Mouse (Mus musculus) embryonic stem cell, embryonic (primary cell): ENCODE results near the gene Dirc2.

ENCODE experiments used
- CTCF ChIA-PET, 4 experiments: fragments of 300-600 bp in 2 of 4; fragments of 350-600 bp in 2 of 4; sonication (Branson Sonifier 250); formaldehyde crosslinking; loops; one replicate each; lab custom pipeline; 2022; ENCODE audit warnings: inconsistent platforms in 2 of 4; lab: Charles Lee
- POLR2A ChIA-PET, 4 experiments: fragments of 300-600 bp in 2 of 4; fragments of 350-600 bp in 2 of 4; sonication (Branson Sonifier 250); formaldehyde crosslinking; loops; one replicate each; lab custom pipeline; 2022; ENCODE audit warnings: antibody characterized with exemption in 4 of 4, inconsistent platforms in 1 of 4; lab: Charles Lee

The Dirc2 gene

DNA sequence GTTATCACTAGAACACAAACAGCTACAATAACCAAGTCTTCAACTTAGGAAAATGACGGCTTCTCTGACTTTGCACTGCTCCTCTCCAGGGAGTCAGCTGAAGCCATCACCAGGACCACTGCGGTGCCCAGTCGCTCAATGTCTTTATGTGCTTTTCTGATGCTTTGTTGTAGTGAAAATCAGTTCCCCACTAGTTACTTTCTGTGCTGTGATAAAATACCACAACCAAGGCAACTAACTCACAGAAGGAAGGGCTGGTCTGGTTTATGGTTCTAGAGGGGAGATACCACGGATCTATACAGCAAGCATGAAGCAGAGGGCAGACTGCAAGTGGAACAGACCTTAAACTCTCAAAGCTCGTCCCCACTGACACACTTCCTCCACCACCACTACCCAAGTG, 9.8 kb downstream of the Dirc2 start:
- POLR2A ChIA-PET, result interaction anchor here in 2 of 4 experiments (0.7 to 4.4 kb wide), 3 partner anchors 10 to 33 kb away, joined by 3 to 22 read pairs (median 11); partner anchors contain the start of genes Dirc2 (in 2 of the 2) and Hspbap1 (in 2 of the 2)

DNA sequence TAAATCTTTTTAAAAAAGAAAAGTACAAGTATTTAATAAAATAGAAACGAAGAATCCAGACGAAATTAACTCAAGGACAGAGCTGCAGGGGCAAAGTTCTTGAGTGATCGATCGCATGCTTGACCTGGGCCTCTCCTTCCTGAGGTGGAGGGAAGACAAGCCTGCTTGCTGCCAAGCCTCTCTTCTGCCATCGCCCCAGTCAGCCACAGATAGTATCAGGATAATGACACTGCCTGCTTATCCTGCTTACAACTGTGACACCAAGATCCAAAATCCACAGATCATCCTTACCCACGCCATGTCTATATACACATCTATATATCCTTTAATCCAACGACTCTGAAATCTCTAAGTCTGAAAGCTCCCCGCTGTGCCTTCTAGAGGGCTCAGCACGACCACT, 12.5 kb downstream of the Dirc2 start:
- ChIA-PET POLR2A (interaction anchor here in 2 of 4 experiments (0.7 to 1.6 kb wide), 4 partner anchors 9 to 13 kb away, joined by 3 to 4 read pairs (median 4); partner anchors contain the start of gene Hspbap1 (in 2 of the 2)), CTCF (no interaction called here)

More for the DNA sequence above, 9.8 kb downstream of the Dirc2 start:
- CTCF ChIA-PET, result no interaction called here

DNA sequence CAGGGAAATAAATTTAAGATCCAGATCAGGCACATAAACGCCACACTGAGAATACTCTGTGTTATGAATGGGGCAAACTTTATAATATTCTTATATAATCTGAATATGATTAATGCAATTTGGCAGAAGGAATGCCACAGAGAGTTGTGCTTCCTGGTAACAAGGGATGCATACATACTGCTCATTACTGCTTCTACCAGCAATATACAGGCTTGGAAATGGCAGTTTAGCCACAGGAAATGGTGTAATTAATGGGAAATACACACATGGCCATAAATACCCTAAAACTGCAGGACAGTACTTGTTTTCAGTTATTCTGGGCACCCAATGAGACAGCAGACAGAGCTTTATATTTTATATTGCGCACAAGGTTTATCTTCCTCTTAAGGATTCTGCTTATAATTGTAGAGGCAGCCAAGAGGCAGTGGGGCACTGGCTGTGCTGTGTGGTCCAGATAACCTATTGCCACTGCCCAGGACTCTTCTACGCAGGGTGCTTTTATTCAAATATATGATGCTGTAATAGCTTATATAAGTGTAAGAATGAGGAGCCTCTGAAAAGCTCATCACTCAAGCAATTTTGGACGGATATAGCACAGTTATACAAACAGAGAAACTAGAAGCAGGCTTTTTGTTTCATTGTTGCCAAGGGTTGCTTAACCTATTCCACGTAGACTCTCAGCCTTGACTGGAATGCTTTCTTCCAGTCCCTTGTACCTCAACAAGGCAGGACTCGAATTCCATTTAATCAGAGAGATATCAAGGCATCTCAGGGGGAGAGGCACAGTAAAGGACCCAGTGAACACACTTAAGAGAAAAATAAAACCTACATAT, 13.4 kb downstream of the Dirc2 start:
- ChIA-PET CTCF (no interaction called here), POLR2A (interaction anchor here in 2 of 4 experiments (0.6 to 1.3 kb wide), 2 partner anchors 17 to 32 kb away, joined by 3 to 4 read pairs; no protein-coding TSS in a partner anchor)

DNA sequence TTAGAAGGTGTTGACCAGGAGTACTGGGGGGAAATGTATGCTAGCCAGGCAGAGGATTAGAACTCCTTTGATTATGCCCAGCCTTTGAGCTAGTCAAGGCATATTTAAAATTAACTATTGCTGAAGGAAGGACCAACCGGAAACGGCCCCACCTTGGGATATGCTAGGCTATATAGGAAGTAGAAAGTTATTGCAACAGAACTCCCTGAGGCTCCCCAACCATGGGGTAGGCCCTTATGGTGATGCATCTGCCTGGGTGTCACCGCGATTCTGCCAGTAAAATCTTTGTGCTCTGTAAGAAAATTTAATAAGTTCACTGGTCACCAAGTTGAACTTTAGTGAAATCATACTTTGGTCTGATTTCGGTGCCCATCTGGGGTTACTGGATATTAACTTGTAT, 15.2 kb downstream of the Dirc2 start:
- ChIA-PET POLR2A (no interaction called here), CTCF (no interaction called here)

DNA sequence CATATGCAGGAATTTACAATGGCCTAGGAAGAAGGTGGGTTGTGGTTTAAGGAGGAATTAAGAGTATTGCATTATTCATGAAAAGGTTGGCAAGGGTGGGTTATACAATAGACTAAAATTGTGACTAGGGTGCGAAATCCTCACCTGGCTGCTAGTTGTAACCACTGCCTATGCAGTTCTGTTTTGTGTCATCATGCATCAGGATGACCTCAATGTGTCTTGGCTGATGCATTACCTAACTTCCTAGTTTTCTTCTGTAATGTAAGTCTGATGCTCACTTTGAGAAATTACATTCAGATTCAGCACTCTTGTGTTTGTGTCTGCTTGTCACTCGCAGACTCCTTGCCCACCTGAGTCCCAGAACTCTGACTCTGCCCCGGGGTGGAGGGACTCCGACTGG, 17.3 kb downstream of the Dirc2 start:
- ChIA-PET CTCF (no interaction called here), POLR2A (interaction anchor here in 1 of 4 experiments (1.0 to 2.1 kb wide), 2 partner anchors 10 to 104 kb away, joined by 3 to 9 read pairs; no protein-coding TSS in a partner anchor)

DNA sequence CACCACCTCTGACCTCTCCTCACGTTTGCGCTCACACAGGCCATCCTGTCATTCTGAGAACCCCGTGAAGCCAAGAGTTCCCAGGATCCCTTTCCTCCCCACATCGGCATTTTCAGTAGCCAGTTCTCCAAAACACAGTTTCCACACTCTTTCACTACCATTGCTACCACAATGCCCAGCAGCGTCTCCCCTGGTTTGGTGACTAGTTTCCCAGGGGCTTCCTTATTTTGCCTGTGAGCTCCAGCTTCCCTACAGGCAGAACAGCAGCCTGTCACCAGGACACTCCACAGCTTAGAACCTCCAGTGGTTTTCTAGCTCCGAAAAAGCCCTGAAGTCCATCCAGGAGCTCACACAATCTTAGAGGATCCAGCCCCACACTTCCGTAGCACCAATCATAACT, 19.8 kb downstream of the Dirc2 start:
- POLR2A ChIA-PET, result interaction anchor here in 2 of 4 experiments (1.4 to 1.8 kb wide), 2 partner anchors 11 to 15 kb away, joined by 4 to 5 read pairs; no protein-coding TSS in a partner anchor
- CTCF ChIA-PET, result no interaction called here

DNA sequence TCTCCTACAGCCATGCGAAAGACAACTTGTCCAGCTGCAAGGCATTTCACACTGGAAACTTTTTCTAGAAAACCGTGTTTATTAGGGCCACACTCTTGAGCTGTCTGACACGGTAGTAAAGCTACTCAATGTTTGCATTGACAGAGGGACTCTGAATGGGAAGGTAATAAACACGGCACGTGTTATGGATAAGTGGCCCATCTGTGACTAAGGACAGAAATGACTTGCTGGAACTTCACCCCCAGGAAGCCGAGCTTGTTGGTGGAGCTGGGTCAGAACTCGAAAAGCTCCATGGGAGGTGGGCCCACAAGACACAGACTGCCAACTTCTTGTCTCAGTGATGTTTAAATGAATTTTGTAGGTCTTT, 20.9 kb downstream of the Dirc2 start:
- ChIA-PET POLR2A (interaction anchor here in 2 of 4 experiments (0.8 to 1.9 kb wide), 4 partner anchors 9 to 25 kb away, joined by 3 to 7 read pairs (median 4); no protein-coding TSS in a partner anchor), CTCF (interaction anchor here in 2 of 4 experiments (0.6 to 1.1 kb wide), 3 partner anchors 18 to 69 kb away, joined by 3 read pairs; no protein-coding TSS in a partner anchor)

DNA sequence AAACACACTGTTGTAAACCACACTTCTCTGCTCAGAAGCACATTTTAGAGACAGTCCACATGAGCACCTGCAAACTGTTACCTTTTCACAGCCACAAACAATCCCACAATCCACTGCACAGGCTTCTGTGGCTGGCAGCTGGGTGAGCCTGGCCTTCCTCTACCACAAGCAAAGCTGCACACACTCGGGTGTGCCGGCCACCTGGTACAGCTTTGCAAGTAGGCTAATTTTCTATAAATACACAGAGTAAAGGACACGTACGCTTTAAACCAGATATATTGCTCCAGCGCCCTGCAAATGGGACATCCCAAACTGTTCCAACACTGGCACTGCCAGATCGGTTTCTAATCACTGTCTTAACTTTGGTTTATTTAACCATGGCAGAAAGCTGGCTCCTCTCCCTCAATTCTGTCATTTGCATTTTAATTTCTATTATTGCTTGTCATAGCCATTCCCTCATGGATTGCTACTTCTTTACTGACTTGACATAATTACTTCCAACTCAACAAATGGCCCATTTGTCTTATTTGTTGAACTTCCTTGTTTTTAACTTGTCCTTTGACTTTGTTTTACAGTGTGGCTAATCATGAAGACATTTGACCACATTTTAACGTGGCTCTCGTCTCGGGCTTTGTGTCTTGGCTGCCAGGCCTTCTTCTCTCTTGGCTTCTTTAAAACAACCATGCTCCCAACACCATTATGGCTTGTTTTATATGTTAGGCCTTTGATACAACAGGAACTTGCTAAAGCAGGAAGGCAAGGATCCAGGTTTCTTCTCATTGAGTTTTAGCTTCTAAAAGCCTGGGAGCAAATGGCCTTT, 21.5 kb downstream of the Dirc2 start:
- CTCF ChIA-PET, result interaction anchor here in 2 of 4 experiments (1.1 kb wide), 2 partner anchors 69 to 70 kb away, joined by 3 read pairs; no protein-coding TSS in a partner anchor

DNA sequence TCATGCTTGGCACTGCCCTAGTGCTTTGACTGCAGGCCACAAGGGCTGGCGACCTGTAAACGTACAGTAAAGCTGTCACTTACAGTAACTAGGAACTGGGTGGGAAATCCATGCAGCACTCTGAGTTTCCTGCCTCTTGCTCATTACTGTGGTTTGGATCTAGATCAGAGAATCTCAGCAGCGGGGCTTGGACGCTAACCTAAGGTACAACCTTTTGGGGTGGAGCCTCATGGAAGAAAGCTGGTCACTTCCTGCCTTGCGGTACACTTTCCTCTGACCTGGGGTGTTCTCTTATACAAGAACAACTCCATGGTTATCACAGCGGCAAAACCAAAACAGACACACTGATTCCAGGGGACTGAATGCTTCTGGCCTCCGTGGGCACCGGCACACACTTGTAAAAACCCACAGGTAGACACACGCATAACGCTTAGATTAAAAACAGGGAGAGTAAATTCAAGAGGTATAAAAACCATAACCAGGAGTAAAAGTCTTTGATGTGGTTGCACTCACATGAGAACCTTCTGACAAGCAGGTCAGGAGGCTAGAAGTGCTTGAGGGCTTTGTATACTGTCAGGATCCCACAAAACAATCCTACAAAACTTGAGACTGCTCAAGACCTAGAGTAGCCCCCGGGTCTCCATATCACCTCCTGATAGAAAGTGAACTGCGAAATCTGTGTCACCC, 26.8 kb downstream of the Dirc2 start:
- ChIA-PET POLR2A (interaction anchor here in 3 of 4 experiments (0.6 to 1.4 kb wide), 7 partner anchors 25 to 198 kb away, joined by 3 to 6 read pairs (median 3); no protein-coding TSS in a partner anchor), CTCF (no interaction called here)

More for the DNA sequence above, 21.5 kb downstream of the Dirc2 start:
- POLR2A ChIA-PET, result interaction anchor here in 1 of 4 experiments (0.6 to 1.9 kb wide), 3 partner anchors 8 to 53 kb away, joined by 3 to 7 read pairs (median 3); no protein-coding TSS in a partner anchor

DNA sequence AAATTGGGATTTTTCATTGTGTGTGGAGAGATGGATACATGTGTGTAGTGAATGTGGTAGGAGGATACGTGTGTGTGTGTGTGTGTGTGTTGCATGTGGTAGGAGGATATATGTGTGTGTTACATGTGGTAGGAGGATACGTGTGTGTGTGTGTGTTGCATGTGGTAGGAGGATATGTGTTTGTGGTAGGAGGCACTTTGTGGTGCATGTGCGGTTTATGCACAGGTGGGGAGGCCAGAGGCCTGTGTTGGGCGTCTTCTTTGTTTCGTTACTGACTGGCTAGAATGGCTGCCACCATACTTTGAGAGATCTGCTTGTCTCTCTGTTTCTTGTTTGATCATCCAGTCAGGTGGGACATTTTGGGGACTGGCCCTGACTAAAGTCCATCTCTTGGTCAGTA, 27.5 kb downstream of the Dirc2 start:
- CTCF ChIA-PET, result interaction anchor here in 1 of 4 experiments (0.8 to 1.2 kb wide), 2 partner anchors 15 to 120 kb away, joined by 3 read pairs; no protein-coding TSS in a partner anchor

DNA sequence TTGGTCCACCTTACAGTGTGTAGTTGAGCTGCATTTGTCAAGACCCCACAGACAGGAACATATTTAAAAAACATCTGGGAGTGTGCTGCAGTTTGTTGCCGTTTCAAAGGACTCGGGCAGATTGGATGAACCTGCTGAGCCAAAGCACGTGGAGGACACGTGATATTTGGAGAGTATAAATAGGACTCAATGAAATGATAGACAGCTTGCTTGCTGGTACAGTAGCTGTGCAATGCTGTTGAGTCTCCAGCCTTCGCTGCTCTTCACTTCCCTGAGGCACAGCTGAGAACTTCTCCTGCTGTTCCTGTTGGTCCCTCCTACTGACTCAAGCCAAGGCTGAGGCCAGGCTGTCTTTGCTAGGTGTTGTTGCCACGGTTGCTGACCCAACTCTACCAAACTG, 28.2 kb downstream of the Dirc2 start:
- CTCF ChIA-PET, result interaction anchor here in 1 of 4 experiments (0.8 to 1.2 kb wide), 2 partner anchors 15 to 121 kb away, joined by 3 read pairs; no protein-coding TSS in a partner anchor
- POLR2A ChIA-PET, result interaction anchor here in 2 of 4 experiments (0.6 to 1.5 kb wide), 5 partner anchors 17 to 199 kb away, joined by 3 to 4 read pairs (median 3); no protein-coding TSS in a partner anchor

More for the DNA sequence above, 27.5 kb downstream of the Dirc2 start:
- POLR2A ChIA-PET, result interaction anchor here in 2 of 4 experiments (1.0 to 1.5 kb wide), 3 partner anchors 28 to 198 kb away, joined by 3 to 4 read pairs (median 3); no protein-coding TSS in a partner anchor

DNA sequence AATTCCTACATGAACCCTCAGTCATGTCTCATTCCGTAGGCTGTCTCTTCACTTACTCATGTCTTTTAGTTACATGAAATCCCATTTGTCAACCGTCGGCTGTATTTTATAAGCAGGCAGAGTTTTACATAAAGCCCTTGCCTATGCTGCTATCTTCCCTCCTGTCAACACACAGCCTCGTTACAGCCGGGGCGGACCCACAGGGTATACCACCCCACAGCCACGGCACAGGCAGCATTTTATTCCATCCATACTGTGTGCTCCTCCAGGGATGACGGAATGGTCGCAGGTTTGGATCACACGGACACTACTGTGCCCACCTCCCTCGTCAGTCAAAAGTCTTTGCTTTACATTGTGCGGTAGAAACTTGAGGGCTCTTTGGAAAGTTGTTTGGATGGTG, 28.8 kb downstream of the Dirc2 start:
- ChIA-PET POLR2A (interaction anchor here in 2 of 4 experiments (0.6 to 1.5 kb wide), 4 partner anchors 27 to 200 kb away, joined by 3 to 4 read pairs (median 4); no protein-coding TSS in a partner anchor), CTCF (no interaction called here)

DNA sequence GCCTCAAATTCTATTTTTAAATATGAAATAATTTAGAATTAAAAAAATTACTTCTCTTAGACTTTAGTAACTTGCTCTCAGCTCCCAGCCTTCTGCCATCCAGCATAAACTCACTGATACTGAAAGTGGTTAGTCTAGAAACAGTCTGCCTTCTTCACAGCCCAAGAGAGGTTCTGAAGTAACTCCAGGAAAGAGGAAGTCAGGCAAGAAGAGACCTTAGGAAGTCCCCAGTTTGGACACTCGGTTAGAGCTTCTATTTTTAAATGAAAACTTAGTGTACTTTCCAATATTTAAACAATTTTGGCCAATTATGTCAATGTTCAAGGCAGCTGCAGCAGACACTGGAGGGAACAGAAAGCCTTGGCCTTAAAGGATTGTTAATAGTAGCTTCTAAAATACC, 29.6 kb downstream of the Dirc2 start:
- ChIA-PET POLR2A (interaction anchor here in 1 of 4 experiments (0.8 to 1.1 kb wide), 3 partner anchors 9 to 131 kb away, joined by 3 to 4 read pairs (median 3); no protein-coding TSS in a partner anchor), CTCF (no interaction called here)

DNA sequence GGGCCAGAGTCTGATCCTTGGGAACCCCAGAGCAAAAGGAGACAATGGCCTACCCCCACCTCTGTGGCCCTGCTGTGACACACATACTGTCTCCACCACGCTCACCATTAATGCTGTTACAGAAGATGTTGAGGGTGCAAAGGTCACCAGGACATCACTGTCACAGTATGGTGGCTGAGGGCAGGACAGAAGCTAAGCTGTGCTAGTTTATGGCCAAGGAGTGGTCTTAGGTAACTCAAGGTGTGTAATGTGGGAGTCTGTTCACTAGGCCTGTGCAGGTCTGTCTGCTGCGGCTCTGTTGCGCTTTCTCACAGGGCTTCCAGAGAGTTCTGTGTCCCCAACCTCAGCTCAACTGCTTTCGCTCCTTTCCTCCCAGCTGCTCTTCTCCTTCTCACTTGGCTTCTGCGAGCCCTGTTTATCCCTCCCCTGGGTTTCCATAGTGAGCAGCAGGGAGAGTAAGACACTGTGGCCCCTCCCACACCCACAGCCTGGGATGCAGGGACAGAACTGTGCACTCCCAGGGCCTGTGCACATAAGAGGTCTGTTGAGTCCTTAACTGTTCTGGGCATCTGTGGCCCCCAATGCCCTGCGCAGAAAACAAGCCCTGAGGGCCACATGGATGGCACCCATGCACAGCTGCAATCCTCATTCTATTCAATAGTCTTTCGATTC, 30.9 kb downstream of the Dirc2 start:
- POLR2A ChIA-PET, result interaction anchor here in 2 of 4 experiments (1.0 to 1.1 kb wide), 3 partner anchors 11 to 132 kb away, joined by 3 to 4 read pairs (median 4); partner anchors contain the start of gene Hspbap1 (in 1 of the 2)
- CTCF ChIA-PET, result interaction anchor here in 2 of 4 experiments (0.6 to 1.0 kb wide), 3 partner anchors 9 to 124 kb away, joined by 3 to 4 read pairs (median 4); no protein-coding TSS in a partner anchor

DNA sequence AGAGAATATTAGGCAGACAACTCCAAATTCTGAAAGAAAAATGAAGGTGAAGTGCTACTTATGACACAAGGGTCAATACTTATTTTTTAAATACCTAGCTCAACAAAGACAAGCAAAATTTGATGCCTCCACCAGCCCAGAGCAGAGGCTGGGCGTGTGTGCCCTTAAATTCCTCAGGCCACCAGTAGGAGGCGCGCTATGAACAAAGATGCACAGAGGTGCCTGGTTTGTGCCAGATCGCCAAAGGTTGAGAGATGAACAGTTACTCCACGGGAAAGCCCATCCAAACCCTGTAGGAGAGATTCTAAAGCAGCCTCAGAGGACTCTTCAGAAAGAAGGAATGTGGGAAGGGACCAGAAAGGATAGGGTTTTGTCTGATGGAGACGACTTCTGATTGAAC, 35.1 kb downstream of the Dirc2 start:
- ChIA-PET CTCF (interaction anchor here (0.6 to 1.7 kb wide), 24 partner anchors 11 to 1640 kb away, joined by 3 to 13 read pairs (median 4); partner anchors contain the start of gene Dirc2 (in 1 of the 4)), POLR2A (interaction anchor here in 2 of 4 experiments (0.6 to 1.9 kb wide), 14 partner anchors 9 to 83 kb away, joined by 3 to 10 read pairs (median 3); partner anchors contain the start of gene Dirc2 (in 1 of the 2))

DNA sequence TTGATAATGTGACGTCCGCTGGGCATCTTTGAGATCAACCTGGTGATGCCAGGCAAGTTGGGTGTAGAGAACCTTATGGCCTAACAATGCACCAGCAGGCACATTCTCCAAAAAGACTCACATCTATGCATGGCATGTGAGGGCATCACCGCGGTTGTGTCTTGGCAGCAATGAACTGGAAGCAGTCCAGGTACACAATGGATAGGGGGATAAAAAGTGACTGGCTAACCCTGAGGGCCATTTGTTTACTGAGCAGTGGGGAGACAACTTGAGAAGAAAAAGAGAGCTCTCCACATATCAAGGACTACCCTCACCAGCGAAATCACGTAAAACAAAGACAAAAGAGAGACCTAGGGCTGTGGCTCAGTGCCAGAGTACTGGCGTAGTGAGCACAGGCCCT, 37.1 kb downstream of the Dirc2 start:
- CTCF ChIA-PET, result no interaction called here
- POLR2A ChIA-PET, result interaction anchor here in 2 of 4 experiments (0.5 to 1.9 kb wide), 3 partner anchors 28 to 144 kb away, joined by 3 to 9 read pairs (median 3); no protein-coding TSS in a partner anchor
